Mouse (Mus musculus) heart, postnatal 14 days (tissue): ENCODE results near the gene Gabarap. TPM values are rescaled to one million over a fixed set of nuclear protein-coding genes. Genes with fewer than 3 reads are reported as not detected.

ENCODE experiments used
- DNase-seq, 2 experiments: peaks; one replicate each; pipeline ENCODE4 v3.0.0; 2021 to 2022
- intact Hi-C: fragments of 180-260 bp; cut with DNase I; formaldehyde crosslinking; loops from one replicate; pipeline ENCODE4 v1.15.1; 2025
- total RNA-seq, 2 experiments: library from RNA; stranded (reverse); gene quantifications; 2 replicates each; pipeline ENCODE4 v1.2.3; 2021

Gene Gabarap
- total RNA-seq, 2 experiments from 2014 or later, result 249 to 257 TPM

GRCm38 (mm10) chr11:69966860-69967517, 24.0 kb upstream of the Gabarap start:
- intact Hi-C loops, result no loop called here
- no peak for DNase-seq

- intact Hi-C loops, result no loop called here
- no peak for DNase-seq
Observed at GRCm38 (mm10) chr11:69968793-69969192, 22.1 kb upstream of the Gabarap start.

- DNase-seq, result no peak
- intact Hi-C loops, result no loop called here
Observed at GRCm38 (mm10) chr11:69970222-69970621, 20.7 kb upstream of the Gabarap start.

GRCm38 (mm10) chr11:69970775-69971174, 20.2 kb upstream of the Gabarap start:
- intact Hi-C loops, result no loop called here
- DNase-seq, result no peak

- no peak for DNase-seq
- intact Hi-C loops, result loop anchor here (5.0 kb wide), 1 partner anchor 53 kb away; the partner anchor contains the start of gene Eif5a
Observed at GRCm38 (mm10) chr11:69974907-69975306, 16.0 kb upstream of the Gabarap start.

GRCm38 (mm10) chr11:69976271-69976670, 14.7 kb upstream of the Gabarap start:
- intact Hi-C loops, result loop anchor here (2.0 to 5.0 kb wide), 2 partner anchors 13 to 54 kb away; partner anchors contain the start of gene Eif5a
- DNase-seq, result no peak

- intact Hi-C loops, result loop anchor here (5.0 kb wide), 2 partner anchors 58 to 308 kb away; partner anchors contain the start of genes Eif4a1 and Eif5a
- DNase-seq, result no peak
Observed at GRCm38 (mm10) chr11:69979827-69980195, 11.1 kb upstream of the Gabarap start.

- peak; percentile 97 to 98 for DNase-seq
- intact Hi-C loops, result loop anchor here (5.0 kb wide), 1 partner anchor 308 kb away; the partner anchor contains the start of gene Eif4a1
Observed at GRCm38 (mm10) chr11:69980196-69981140, 10.5 kb upstream of the Gabarap start.

- intact Hi-C loops, result loop anchor here (5.0 kb wide), 1 partner anchor 309 kb away; the partner anchor contains the start of gene Eif4a1
Observed at GRCm38 (mm10) chr11:69981141-69981762, 9.7 kb upstream of the Gabarap start, which contains the start of gene Ctdnep1. TSS of gene Ctdnep1 (plus strand) at chr11:69981156.

GRCm38 (mm10) chr11:69982225-69982624, 8.7 kb upstream of the Gabarap start, which contains the start of gene Elp5:
TSS of gene Elp5 (minus strand) at chr11:69982517.
- DNase-seq, result no peak
- intact Hi-C loops, result loop anchor here (5.0 kb wide), 1 partner anchor 310 kb away; the partner anchor contains the start of gene Eif4a1

More at GRCm38 (mm10) chr11:69981141-69981762, 9.7 kb upstream of the Gabarap start, which contains the start of gene Ctdnep1:
- peak in 1 of 2 experiments; percentile 49 for DNase-seq

GRCm38 (mm10) chr11:69982877-69983276, 8.1 kb upstream of the Gabarap start:
- peak in 1 of 2 experiments; percentile 51 for DNase-seq
- intact Hi-C loops, result loop anchor here (5.0 kb wide), 1 partner anchor 311 kb away; the partner anchor contains the start of gene Eif4a1

GRCm38 (mm10) chr11:69983377-69983776, 7.6 kb upstream of the Gabarap start:
- DNase-seq, result no peak
- intact Hi-C loops, result loop anchor here (5.0 kb wide), 1 partner anchor 311 kb away; the partner anchor contains the start of gene Eif4a1

- intact Hi-C loops, result loop anchor here (5.0 kb wide), 1 partner anchor 312 kb away; the partner anchor contains the start of gene Eif4a1
- no peak for DNase-seq
Observed at GRCm38 (mm10) chr11:69984431-69984830, 6.5 kb upstream of the Gabarap start.

GRCm38 (mm10) chr11:69989949-69990348, 994 bp upstream of the Gabarap start:
- no peak for DNase-seq
- intact Hi-C loops, result loop anchor here (10.0 kb wide), 1 partner anchor 665 kb away; the partner anchor contains the start of genes Eno3 and Pfn1

- no peak for DNase-seq
- intact Hi-C loops, result loop anchor here (10.0 kb wide), 1 partner anchor 663 kb away; the partner anchor contains the start of genes Eno3 and Pfn1
Observed at GRCm38 (mm10) chr11:69991711-69992110, 768 bp downstream of the Gabarap start.

- intact Hi-C loops, result loop anchor here (10.0 kb wide), 1 partner anchor 662 kb away; the partner anchor contains the start of genes Eno3 and Pfn1
Observed at GRCm38 (mm10) chr11:69992396-69992795, 1.5 kb downstream of the Gabarap start.

GRCm38 (mm10) chr11:69992932-69993331, 2.0 kb downstream of the Gabarap start:
- DNase-seq, result no peak
- intact Hi-C loops, result loop anchor here (10.0 kb wide), 1 partner anchor 662 kb away; the partner anchor contains the start of genes Eno3 and Pfn1

More at GRCm38 (mm10) chr11:69992396-69992795, 1.5 kb downstream of the Gabarap start:
- DNase-seq, result no peak

- DNase-seq, result no peak
- intact Hi-C loops, result loop anchor here (10.0 kb wide), 1 partner anchor 660 kb away; the partner anchor contains the start of genes Eno3 and Pfn1
Observed at GRCm38 (mm10) chr11:69994401-69995090, 3.6 kb downstream of the Gabarap start.
